Mouse (Mus musculus) thymus, postnatal 10 days (tissue): Measurements from ENCODE around the gene Cela2a.
"Not testable (repeated sequence)": the region's sequence is repeated elsewhere in the genome, so short reads cannot be mapped to it uniquely, and the experiment has no call there.

Experiments used
- DNase-seq, 2 experiments: peaks; one replicate each; pipeline ENCODE4 v3.0.0; 2021; ENCODE audit warnings: low spot score in 2 of 2

Gene Cela2a

GRCm38 (mm10) chr4:141797545-141797944 is 28.4 kb downstream of the Cela2a start:
- no peak for DNase-seq

GRCm38 (mm10) chr4:141796954-141797353 is 29.0 kb downstream of the Cela2a start:
- no peak for DNase-seq

GRCm38 (mm10) chr4:141796356-141796755 is 29.6 kb downstream of the Cela2a start:
- DNase-seq: no peak

GRCm38 (mm10) chr4:141794152-141794535 is 31.8 kb downstream of the Cela2a start:
- no peak for DNase-seq

- peak; percentile 95 to 98 for DNase-seq
These were observed 32.4 kb downstream of the Cela2a start, which contains the start of gene Casp9 for GRCm38 (mm10) chr4:141793282-141794151. Gene Casp9 (plus strand): TSS chr4:141793612.

- peak in 1 of 2 experiments; percentile 18 for DNase-seq
These were observed 33.2 kb downstream of the Cela2a start for GRCm38 (mm10) chr4:141792554-141793281.

- no peak for DNase-seq
These were observed 34.0 kb downstream of the Cela2a start for GRCm38 (mm10) chr4:141791951-141792350.

- DNase-seq: no peak
These were observed 34.5 kb downstream of the Cela2a start for GRCm38 (mm10) chr4:141791486-141791885.

GRCm38 (mm10) chr4:141790524-141790990 is 35.4 kb downstream of the Cela2a start, which contains the start of gene Dnajc16:
Gene Dnajc16 (minus strand): TSS chr4:141790931.
- DNase-seq: peak; percentile 93 to 95

GRCm38 (mm10) chr4:141789564-141790218 is 36.3 kb downstream of the Cela2a start:
- DNase-seq: no peak

GRCm38 (mm10) chr4:141787462-141787861 is 38.5 kb downstream of the Cela2a start:
- DNase-seq: no peak

- DNase-seq: no peak
These were observed 38.9 kb downstream of the Cela2a start for GRCm38 (mm10) chr4:141787046-141787445.

GRCm38 (mm10) chr4:141786141-141786540 is 39.8 kb downstream of the Cela2a start:
- no peak for DNase-seq

GRCm38 (mm10) chr4:141784835-141785234 is 41.1 kb downstream of the Cela2a start:
- no peak for DNase-seq

- no peak for DNase-seq
These were observed 44.6 kb downstream of the Cela2a start for GRCm38 (mm10) chr4:141781201-141781985.

- DNase-seq: no peak
These were observed 46.1 kb downstream of the Cela2a start for GRCm38 (mm10) chr4:141779828-141780227.

GRCm38 (mm10) chr4:141773019-141773418 is 52.9 kb downstream of the Cela2a start:
- DNase-seq: not testable (repeated sequence)

- DNase-seq: no peak
These were observed 54.1 kb downstream of the Cela2a start for GRCm38 (mm10) chr4:141771823-141772222.

GRCm38 (mm10) chr4:141769501-141770160 is 56.3 kb downstream of the Cela2a start:
- no peak for DNase-seq

- no peak for DNase-seq
These were observed 58.5 kb downstream of the Cela2a start for GRCm38 (mm10) chr4:141767353-141768036.
